Mouse (Mus musculus) heart, embryonic 10.5 days (tissue): ENCODE measurements at regions not wholly inside any gene's neighbourhood (a gene's known extent, or its start where the extent isn't known, plus 50 kb on each side); places are given as distances from the start of the nearest gene placed in this dataset.

ENCODE experiments used
- DNase-seq: peaks from one replicate; pipeline ENCODE4 v3.0.0-alpha.2; 2017; ENCODE audit warnings: low spot score
- H3K27ac ChIP-seq: fragments of 300-500 bp; sonication (generic); 2 replicates; pipeline ENCODE4 v1.5.1; 2016; ENCODE audit warnings: mild to moderate bottlenecking
- H3K27me3 ChIP-seq: fragments of 300-500 bp; sonication (generic); 2 replicates; pipeline ENCODE4 v1.6.1; 2016; ENCODE audit warnings: mild to moderate bottlenecking; ENCODE audit not compliant: poor library complexity, insufficient read depth, severe bottlenecking
- H3K36me3 ChIP-seq: fragments of 300-500 bp; sonication (generic); 2 replicates; pipeline ENCODE4 v1.6.1; 2016; ENCODE audit warnings: mild to moderate bottlenecking, moderate library complexity
- H3K4me1 ChIP-seq: fragments of 300-500 bp; sonication (generic); 2 replicates; pipeline ENCODE4 v1.6.1; 2016; ENCODE audit warnings: mild to moderate bottlenecking
- H3K4me3 ChIP-seq: fragments of 300-500 bp; sonication (generic); 2 replicates; pipeline ENCODE4 v1.5.1; 2016; ENCODE audit warnings: mild to moderate bottlenecking, moderate library complexity
- H3K9me3 ChIP-seq: fragments of 300-500 bp; sonication (generic); 2 replicates; pipeline ENCODE4 v1.6.1; 2016; ENCODE audit warnings: mild to moderate bottlenecking, moderate library complexity
- WGBS: fragments of 180-500 bp; shearing (Covaris S2); methylation state at CpG from one replicate; pipeline ENCODE4 v1.1.7; 2016; 5-methylcytosine and 5-hydroxymethylcytosine counted together

DNA sequence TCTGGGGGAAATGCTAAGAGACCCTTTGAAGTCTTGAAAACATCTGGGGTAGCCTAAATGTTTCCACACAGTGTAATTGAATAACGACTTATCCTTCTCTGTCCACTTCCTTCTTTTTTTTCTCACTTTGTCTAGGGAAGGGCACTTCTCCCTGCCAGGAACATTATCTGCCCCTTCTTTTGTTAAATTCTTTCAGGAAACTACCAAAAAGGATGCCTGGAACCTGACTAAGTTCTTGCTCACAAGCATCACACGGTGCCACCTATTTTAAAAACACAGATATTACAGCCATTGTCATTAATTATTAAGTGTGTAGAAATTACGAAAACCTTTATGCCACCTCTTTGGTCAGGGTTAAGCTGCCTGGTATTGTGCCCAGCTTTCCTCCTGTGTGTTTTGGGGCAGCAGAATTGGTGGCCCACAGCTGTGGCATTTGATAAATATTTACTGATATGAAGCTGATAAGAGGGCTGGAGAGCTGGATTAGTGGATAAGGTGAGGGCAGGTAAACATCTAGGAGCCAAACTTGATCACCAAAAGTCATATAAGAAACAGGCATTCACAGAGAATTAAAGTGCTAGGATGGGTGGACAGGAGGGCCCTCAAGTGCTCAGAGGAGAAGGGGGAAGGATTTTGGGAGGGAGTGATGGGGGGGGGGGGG lies 855.6 kb upstream of the Adgrl2 start:
- no peaks in the 10 kb centered on the region for H3K27me3 ChIP-seq
- WGBS = 56% methylated on average over 3 of the region's 3 CpGs
- H3K9me3 ChIP-seq = no peaks in the 10 kb centered on the region
- no peak for DNase-seq
- H3K4me3 ChIP-seq = no peak overlapping the region
- H3K27ac ChIP-seq = no peak overlapping the region
- H3K4me1 ChIP-seq = no peaks in the 10 kb centered on the region; the same call in 1 of the 2 replicates
- H3K36me3 ChIP-seq = no peaks in the 10 kb centered on the region

DNA sequence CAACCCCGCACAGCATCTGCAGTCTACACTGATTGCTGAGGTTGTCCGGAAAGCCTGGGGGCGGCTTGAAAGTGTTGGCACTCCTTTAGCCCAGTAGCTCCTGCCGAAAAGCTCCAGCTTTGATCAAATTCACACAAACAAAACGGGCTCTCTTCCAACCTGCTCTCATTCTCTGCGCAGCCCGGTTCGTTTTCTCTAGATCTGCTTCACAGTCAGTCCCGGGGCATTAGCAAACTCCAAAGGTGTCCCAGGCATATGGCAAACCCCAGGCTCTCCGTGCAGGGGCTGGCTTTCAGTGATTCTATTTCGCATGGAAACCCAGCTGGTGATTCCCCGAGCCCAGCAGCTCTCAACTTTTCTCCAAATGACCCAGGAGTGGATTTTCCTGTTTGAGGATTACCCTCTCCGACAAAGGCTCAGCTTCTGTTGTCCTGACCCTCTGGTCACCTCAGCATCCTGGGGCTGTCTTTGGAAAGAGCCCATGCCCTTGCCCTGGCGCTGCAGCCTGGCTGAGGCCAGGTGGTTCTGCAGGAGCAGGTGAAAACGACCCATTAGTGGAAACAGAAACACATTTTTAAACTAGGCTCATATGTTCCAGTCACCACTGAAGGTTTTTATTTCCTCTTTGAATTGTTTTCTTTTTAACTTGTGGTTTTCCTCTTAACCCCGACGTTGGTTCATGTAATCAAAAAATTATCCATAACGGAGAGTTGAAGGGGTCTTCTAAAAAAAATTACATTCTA lies 854.9 kb upstream of the Adgrl2 start:
- no peaks in the 10 kb centered on the region; the same call in 1 of the 2 replicates for H3K4me1 ChIP-seq
- peak overlapping the region; percentile 54 for H3K4me3 ChIP-seq
- H3K9me3 ChIP-seq = no peaks in the 10 kb centered on the region
- peak; percentile 73 for DNase-seq
- no peaks in the 10 kb centered on the region for H3K36me3 ChIP-seq
- no peaks in the 10 kb centered on the region for H3K27me3 ChIP-seq
- peak overlapping the region; percentile 62 for H3K27ac ChIP-seq
- 11% methylated on average over 18 of the region's 18 CpGs for WGBS

DNA sequence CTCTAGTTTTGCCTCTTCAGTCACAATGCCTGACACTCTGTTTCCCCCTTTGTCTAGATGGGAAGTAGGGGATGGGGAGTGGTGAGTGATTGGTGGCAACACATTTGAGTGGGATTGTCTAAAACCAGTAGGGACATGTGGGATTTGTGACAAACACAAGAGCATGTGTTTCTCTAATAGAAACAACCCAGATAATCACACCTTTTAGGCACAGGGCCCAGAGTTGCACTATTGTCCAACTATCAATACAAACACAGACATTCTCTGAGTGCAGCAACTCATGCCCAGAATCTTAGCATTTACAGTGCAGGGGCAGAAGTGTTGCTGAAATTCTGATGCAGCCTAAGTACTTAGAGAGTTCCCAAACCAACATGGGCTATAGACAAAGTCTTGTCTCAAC lies 847.6 kb upstream of the Adgrl2 start:
- no peak for DNase-seq
- Histone ChIP-seq H3K4me1 (no peaks in the 10 kb centered on the region), H3K36me3 (no peaks in the 10 kb centered on the region), H3K4me3 (no peak overlapping the region), H3K27ac (no peak overlapping the region), H3K27me3 (no peaks in the 10 kb centered on the region), H3K9me3 (no peaks in the 10 kb centered on the region)

DNA sequence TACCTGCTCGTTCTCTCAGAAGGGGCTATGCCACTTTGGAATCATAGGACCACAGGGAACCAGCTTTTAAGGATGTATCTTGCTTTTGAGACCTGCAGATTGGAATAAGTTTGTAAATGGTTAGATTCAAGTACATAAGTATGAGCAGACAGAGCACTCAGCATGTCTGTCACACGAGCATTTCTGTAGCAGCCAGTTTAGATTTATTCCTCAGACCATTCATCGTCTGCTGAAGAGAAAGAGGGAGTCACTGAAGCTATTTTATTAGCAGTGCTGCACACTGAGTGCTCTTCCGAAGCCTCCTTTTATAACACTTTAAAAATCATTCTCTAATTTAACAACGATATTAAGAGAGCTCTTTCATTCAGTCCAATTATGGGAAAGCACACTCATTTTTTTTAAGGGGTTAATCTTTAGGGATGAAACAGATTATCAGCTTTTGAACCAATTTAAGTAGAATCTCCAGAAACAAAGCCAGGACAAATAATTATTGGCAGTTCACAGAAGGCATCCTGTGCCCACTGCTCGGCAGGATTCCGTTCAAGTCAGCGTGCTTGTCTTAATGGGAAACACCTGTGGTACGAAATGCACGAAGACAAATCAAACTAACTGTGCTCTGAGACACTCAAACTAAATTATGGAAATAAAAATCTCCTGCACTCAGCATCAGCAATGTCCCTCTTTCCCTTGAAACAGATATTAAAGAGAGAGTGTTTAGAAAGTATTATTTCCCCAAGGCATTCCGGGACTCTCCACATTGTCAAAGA lies 846.3 kb upstream of the Adgrl2 start:
- Histone ChIP-seq H3K4me1 (no peaks in the 10 kb centered on the region), H3K4me3 (no peak overlapping the region), H3K27me3 (no peaks in the 10 kb centered on the region), H3K9me3 (no peaks in the 10 kb centered on the region), H3K27ac (no peak overlapping the region), H3K36me3 (no peaks in the 10 kb centered on the region)
- 72% methylated on average over 11 of the region's 11 CpGs for WGBS
- no peak for DNase-seq

DNA sequence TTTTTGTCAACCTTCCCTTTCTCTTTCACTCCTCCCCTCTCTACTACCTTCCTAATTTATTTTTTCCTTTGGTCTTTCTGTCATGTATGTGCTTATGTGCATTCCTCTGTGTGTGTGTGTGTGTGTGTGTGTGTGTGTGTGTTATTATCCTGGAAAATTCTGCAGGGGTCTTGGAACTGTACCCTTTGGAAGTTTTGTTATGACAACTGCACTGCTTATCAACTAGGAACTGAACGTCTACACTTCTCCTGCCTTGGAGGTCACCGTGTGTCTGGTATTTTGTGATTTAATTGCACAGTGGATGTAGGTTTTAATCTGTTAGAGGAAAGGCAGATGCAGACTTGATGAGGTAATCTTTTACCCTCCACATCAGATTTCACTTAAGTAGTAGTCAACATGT lies 836.8 kb upstream of the Adgrl2 start:
- no peak overlapping the region for H3K27ac ChIP-seq
- no peak overlapping the region for H3K4me3 ChIP-seq
- no peaks in the 10 kb centered on the region for H3K27me3 ChIP-seq
- DNase-seq = no peak
- 38% methylated on average over 2 of the region's 2 CpGs for WGBS
- H3K9me3 ChIP-seq = no peaks in the 10 kb centered on the region
- H3K4me1 ChIP-seq = no peaks in the 10 kb centered on the region
- no peaks in the 10 kb centered on the region for H3K36me3 ChIP-seq

DNA sequence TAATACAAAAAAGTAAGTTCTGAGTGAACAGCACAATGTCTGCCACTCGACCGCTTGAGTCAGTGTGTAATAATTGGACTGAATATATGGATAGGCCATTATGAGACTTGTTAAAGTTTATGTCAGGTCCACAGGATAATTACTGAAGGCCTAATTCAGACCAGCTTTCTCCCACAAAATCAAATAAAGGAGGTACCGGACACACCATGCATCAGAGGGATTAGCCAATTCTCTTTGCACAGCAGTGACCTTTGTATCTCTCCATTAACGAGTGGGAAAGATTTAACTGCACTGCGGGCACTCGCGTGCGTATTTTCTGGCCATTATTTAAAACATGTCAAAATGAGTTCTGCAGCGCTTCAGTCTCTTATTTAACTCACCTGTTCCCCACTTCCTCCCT lies 836.4 kb upstream of the Adgrl2 start:
- Histone ChIP-seq H3K36me3 (no peaks in the 10 kb centered on the region), H3K27me3 (no peaks in the 10 kb centered on the region), H3K4me3 (no peak overlapping the region), H3K27ac (no peak overlapping the region), H3K4me1 (no peaks in the 10 kb centered on the region), H3K9me3 (no peaks in the 10 kb centered on the region)
- 81% methylated on average over 9 of the region's 9 CpGs for WGBS
- no peak for DNase-seq

DNA sequence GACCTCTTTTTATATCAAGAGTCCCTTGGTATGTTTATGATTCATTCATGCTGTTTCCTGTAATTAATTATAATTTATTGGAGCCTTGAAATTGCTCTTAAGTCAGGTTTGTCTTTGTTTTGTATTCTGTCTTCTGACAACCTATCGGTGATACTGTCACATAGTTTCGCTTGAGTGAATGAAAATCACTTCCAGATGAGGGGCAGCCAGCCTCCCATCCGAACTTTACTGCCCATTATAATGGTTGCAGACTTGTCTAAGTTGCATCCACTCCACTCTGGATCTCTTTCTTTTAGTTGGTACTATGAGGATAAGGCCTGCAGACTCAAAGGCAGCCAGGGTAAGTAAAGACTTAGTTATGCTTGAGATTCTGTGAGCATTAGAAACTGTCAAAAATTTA lies 830.3 kb upstream of the Adgrl2 start:
- Histone ChIP-seq H3K36me3 (no peaks in the 10 kb centered on the region), H3K4me1 (no peaks in the 10 kb centered on the region), H3K4me3 (no peak overlapping the region), H3K27me3 (no peaks in the 10 kb centered on the region), H3K9me3 (no peaks in the 10 kb centered on the region), H3K27ac (no peak overlapping the region)
- 73% methylated on average over 3 of the region's 3 CpGs for WGBS
- DNase-seq = no peak

DNA sequence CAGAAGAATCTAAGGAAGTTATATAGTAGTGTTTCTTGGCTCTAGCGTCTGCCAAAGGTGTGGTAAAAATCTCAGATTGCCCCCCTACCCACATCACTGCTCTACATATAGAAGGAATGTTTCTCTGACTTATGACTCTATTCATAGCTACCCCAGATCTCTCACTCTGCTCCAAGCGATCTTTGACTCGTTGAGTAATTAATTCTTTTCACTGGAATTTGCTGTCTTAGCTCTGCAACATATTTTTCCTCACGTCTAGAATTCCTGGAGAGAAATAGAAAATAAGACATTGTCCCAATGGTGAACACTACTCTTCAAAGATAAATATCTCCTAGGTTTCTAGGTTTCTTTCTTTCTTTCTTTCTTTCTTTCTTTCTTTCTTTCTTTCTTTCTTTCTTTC lies 829.5 kb upstream of the Adgrl2 start:
- 79% methylated on average over 4 of the region's 4 CpGs for WGBS
- Histone ChIP-seq H3K27me3 (no peaks in the 10 kb centered on the region), H3K9me3 (no peaks in the 10 kb centered on the region), H3K4me3 (no peak overlapping the region), H3K36me3 (no peaks in the 10 kb centered on the region), H3K27ac (no peak overlapping the region), H3K4me1 (no peaks in the 10 kb centered on the region)
- no peak for DNase-seq

DNA sequence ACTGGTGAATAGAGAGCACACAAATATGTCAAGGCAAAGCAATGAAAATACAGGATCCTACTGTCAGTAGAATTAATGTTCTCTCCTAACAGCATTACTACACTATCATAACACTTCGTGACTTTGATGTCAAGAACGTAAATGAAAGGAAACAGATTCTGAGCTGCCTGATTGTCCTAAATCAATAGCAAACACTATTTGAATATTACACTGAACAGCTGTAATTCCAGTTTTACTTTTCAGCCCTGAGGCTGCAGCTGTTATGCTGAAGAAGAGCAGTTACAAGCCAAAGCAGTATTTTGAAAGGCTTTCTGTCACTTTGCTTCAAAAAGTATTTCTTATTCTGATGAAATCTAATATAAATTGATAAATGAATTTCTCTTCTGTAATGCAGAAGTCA lies 828.7 kb upstream of the Adgrl2 start:
- Histone ChIP-seq H3K9me3 (no peaks in the 10 kb centered on the region), H3K36me3 (no peaks in the 10 kb centered on the region), H3K27me3 (no peaks in the 10 kb centered on the region), H3K4me1 (no peaks in the 10 kb centered on the region), H3K27ac (no peak overlapping the region), H3K4me3 (no peak overlapping the region)
- WGBS = 79% methylated on average over 2 of the region's 2 CpGs
- no peak for DNase-seq

DNA sequence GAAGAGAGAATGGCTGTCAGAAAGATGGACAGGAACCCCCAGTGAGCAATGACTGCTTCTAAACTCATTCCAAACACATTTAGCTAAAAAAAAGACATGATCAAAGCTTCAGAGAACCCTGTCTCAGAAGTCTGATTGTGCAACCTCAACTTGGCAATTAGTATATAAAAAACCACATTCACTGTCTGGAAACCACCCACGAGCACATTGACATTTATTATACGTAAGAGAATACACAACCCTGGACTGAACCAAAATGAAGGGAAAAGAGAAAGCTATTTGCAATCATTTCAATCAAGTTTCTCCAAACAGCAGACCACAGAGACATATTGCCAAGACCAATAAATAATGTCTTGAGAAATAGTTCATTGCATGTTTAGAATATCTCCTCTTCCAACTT lies 820.7 kb upstream of the Adgrl2 start:
- 86% methylated on average over 2 of the region's 2 CpGs for WGBS
- no peaks in the 10 kb centered on the region for H3K36me3 ChIP-seq
- no peaks in the 10 kb centered on the region for H3K4me1 ChIP-seq
- no peak overlapping the region for H3K27ac ChIP-seq
- H3K4me3 ChIP-seq = no peak overlapping the region
- H3K27me3 ChIP-seq = no peaks in the 10 kb centered on the region
- H3K9me3 ChIP-seq = no peaks in the 10 kb centered on the region
- no peak for DNase-seq

DNA sequence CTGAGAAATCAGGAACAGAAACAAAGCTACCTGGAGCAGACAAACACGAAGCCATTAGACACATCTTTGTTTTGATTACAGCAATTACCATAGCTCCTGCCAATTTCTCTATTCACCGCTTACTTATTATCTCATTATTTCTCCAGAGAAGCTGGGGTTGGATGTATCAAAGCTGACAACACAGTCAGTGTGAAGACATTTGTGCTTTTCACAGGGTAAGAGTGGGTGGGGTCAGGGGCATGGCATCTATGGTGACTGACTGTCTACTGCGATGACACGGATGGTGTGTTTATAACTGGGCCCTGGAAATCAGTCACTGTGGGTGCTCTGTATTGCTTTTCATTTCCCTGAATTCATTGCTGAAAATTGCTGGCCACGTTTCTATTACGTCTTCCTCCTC lies 815.0 kb upstream of the Adgrl2 start:
- no peak overlapping the region for H3K27ac ChIP-seq
- H3K36me3 ChIP-seq = no peaks in the 10 kb centered on the region
- WGBS = 81% methylated on average over 6 of the region's 6 CpGs
- no peaks in the 10 kb centered on the region for H3K4me1 ChIP-seq
- no peak overlapping the region for H3K4me3 ChIP-seq
- DNase-seq = no peak
- H3K9me3 ChIP-seq = no peaks in the 10 kb centered on the region
- no peaks in the 10 kb centered on the region for H3K27me3 ChIP-seq

DNA sequence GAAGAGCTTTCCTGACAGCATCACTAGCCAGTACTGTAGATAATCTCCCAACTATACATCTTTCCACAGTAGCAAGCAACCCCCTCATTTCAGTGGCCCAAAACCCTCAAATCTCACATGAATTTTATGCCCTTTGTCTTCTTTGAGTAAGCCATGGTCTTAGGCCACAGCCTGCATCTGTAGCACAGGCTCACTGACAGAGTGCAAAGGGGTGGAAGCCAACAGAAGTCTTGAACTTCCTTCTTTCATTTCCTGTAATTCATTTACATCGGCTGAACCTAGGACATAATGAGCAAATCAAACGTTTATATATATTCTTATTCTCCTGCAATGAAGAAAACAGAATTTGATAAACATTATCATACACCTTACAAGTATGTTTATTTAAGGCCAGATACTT lies 805.8 kb upstream of the Adgrl2 start:
- H3K36me3 ChIP-seq = no peaks in the 10 kb centered on the region
- no peaks in the 10 kb centered on the region for H3K27me3 ChIP-seq
- H3K4me3 ChIP-seq = no peak overlapping the region
- no peaks in the 10 kb centered on the region for H3K9me3 ChIP-seq
- H3K4me1 ChIP-seq = no peaks in the 10 kb centered on the region
- 69% methylated on average over 2 of the region's 2 CpGs for WGBS
- no peak overlapping the region for H3K27ac ChIP-seq
- DNase-seq = no peak

DNA sequence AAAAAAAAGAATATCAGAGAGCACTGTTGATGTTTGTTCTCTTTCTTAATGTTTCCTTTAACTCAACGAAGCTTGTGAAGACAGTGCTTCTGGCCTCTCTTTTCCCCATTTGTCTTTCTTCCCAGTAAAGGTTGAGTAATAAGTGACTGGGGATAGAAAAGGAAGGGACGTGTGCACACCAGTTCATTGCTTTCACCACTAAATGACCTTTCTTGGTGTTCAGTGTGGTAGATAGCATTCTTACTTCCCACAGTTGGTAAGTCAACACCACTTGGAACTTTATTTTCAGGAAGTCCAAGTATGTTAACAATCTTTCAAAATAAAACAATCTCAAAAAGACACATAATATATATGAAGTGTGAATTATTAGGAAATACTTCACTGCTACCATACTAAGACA lies 801.2 kb upstream of the Adgrl2 start:
- Histone ChIP-seq H3K4me3 (no peak overlapping the region), H3K27me3 (no peaks in the 10 kb centered on the region), H3K4me1 (no peaks in the 10 kb centered on the region), H3K36me3 (no peaks in the 10 kb centered on the region), H3K27ac (no peak overlapping the region), H3K9me3 (no peaks in the 10 kb centered on the region)
- 86% methylated on average over 2 of the region's 2 CpGs for WGBS
- no peak for DNase-seq
